Mouse (Mus musculus): ENCODE results near the gene Gm3173. TPM values are rescaled to one million over a fixed set of nuclear protein-coding genes. Genes with fewer than 3 reads are reported as not detected.
"Not testable (repeated sequence)": the region's sequence is repeated elsewhere in the genome, so short reads cannot be mapped to it uniquely, and the experiment has no call there.

The Gm3173 gene
- not detected in 2 replicates for polyA plus RNA-seq (2015; fragmentation: Nextera tagmentation; extraction: Ambion mirVana)

- H3K9me3 ChIP-seq (replicated peaks; ENCODE audit: low read length); H3K9ac ChIP-seq (ENCODE audit: low read depth, low read length); H3K27me3 ChIP-seq (ENCODE audit: insufficient read depth, low read length); H3K4me1 ChIP-seq (replicated peaks; ENCODE audit: insufficient read depth, low read length); H3K27ac ChIP-seq; H3K4me3 ChIP-seq (replicated peaks; ENCODE audit: low read depth, low read length); H3K4me2 ChIP-seq (ENCODE audit: low read length); DNase-seq (ENCODE audit: low spot score); H3K36me3 ChIP-seq (ENCODE audit: insufficient read depth, low read length); ATAC-seq (replicated peaks; ENCODE audit: low FRiP score, low read depth): not testable (repeated sequence)
These were observed at the start of gene Gm3173 for GRCm38 (mm10) chr14:4430692-4431091. Gene Gm3173 (plus strand): TSS chr14:4430992.

DNA sequence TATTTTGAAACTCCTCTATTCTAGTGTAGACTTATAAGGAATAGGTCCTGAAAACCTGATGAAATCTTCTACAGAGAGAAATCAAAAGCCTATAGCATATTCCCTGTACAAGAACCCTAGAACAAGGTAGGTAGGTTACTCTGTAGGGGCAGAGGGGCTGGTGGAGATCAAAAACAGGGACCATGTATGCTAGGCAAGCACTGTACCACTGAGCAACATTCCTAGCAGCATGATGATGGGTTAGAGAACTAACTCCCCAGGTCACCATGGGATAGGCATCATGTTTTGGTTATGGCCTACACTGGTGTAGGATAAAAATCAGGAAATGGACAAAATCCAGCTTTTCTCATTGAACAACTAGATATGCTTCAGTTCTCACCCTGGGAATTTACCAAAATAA, 45.2 kb upstream of the Gm3173 start:
- not testable (repeated sequence) for H3K27me3 ChIP-seq (ENCODE audit: insufficient read depth, low read length); H3K36me3 ChIP-seq (ENCODE audit: insufficient read depth, low read length); H3K27ac ChIP-seq; H3K4me1 ChIP-seq (replicated peaks; ENCODE audit: insufficient read depth, low read length); ATAC-seq (replicated peaks; ENCODE audit: low FRiP score, low read depth); DNase-seq (ENCODE audit: low spot score); H3K9me3 ChIP-seq (replicated peaks; ENCODE audit: low read length); H3K4me3 ChIP-seq (replicated peaks; ENCODE audit: low read depth, low read length); H3K9ac ChIP-seq (ENCODE audit: low read depth, low read length); H3K4me2 ChIP-seq (ENCODE audit: low read length)

- not testable (repeated sequence) for H3K9me3 ChIP-seq (replicated peaks; ENCODE audit: low read length); DNase-seq (ENCODE audit: low spot score); H3K27me3 ChIP-seq (ENCODE audit: insufficient read depth, low read length); H3K4me3 ChIP-seq (replicated peaks; ENCODE audit: low read depth, low read length); H3K4me1 ChIP-seq (replicated peaks; ENCODE audit: insufficient read depth, low read length); H3K4me2 ChIP-seq (ENCODE audit: low read length); H3K36me3 ChIP-seq (ENCODE audit: insufficient read depth, low read length); ATAC-seq (replicated peaks; ENCODE audit: low FRiP score, low read depth); H3K9ac ChIP-seq (ENCODE audit: low read depth, low read length); H3K27ac ChIP-seq
- WGBS = 80% methylated on average over 2 of the region's 6 CpGs
These were observed 37.8 kb upstream of the Gm3173 start for GRCm38 (mm10) chr14:4392841-4393530.

GRCm38 (mm10) chr14:4397226-4397625, 33.6 kb upstream of the Gm3173 start, which contains the start of gene Gm3159:
Gene Gm3159 (plus strand): TSS chr14:4397526.
- H3K4me3 ChIP-seq (replicated peaks; ENCODE audit: low read depth, low read length); H3K27ac ChIP-seq; H3K4me2 ChIP-seq (ENCODE audit: low read length); H3K9ac ChIP-seq (ENCODE audit: low read depth, low read length); H3K36me3 ChIP-seq (ENCODE audit: insufficient read depth, low read length); H3K4me1 ChIP-seq (replicated peaks; ENCODE audit: insufficient read depth, low read length); ATAC-seq (replicated peaks; ENCODE audit: low FRiP score, low read depth); H3K27me3 ChIP-seq (ENCODE audit: insufficient read depth, low read length); H3K9me3 ChIP-seq (replicated peaks; ENCODE audit: low read length); DNase-seq (ENCODE audit: low spot score): not testable (repeated sequence)
- 92% methylated on average over 1 of the region's 3 CpGs for WGBS

- not testable (repeated sequence) for H3K36me3 ChIP-seq (ENCODE audit: insufficient read depth, low read length); H3K4me1 ChIP-seq (replicated peaks; ENCODE audit: insufficient read depth, low read length); H3K27me3 ChIP-seq (ENCODE audit: insufficient read depth, low read length); DNase-seq (ENCODE audit: low spot score); H3K27ac ChIP-seq; H3K9me3 ChIP-seq (replicated peaks; ENCODE audit: low read length); H3K9ac ChIP-seq (ENCODE audit: low read depth, low read length); ATAC-seq (replicated peaks; ENCODE audit: low FRiP score, low read depth); H3K4me2 ChIP-seq (ENCODE audit: low read length); H3K4me3 ChIP-seq (replicated peaks; ENCODE audit: low read depth, low read length)
These were observed 32.2 kb upstream of the Gm3173 start for GRCm38 (mm10) chr14:4398624-4399023.

DNA sequence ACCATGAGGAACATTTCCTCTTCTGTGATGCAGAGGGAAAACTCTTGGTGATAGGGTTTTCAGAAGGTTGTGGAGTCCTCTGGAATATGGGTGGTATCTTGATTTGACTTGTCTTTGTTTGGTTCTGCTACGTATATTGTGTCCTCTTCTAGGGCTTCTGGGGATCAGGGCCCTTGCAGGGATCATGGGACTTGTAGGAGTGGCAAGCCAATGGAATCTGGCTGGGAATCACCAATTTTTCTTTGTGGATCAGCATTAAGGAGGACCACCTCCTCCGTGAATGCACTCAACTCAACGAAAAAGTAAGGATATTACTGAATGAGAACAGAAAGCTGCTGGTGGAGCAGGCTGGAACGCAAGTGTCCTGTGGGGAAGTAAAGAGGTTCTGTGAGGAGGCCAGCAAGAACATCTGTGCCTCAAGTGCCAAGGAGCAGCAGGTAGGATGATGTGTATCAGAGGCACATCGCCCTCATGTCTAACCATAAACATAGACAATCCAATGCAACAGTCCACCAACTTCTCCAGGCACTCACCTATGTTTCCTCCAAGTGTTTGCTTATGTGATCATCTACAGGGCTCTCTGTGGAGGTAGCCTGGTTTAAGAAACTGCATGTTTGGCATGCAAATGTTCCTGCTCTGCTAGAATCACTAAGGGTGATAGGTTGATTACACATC, 30.5 kb upstream of the Gm3173 start:
- H3K9me3 ChIP-seq (replicated peaks; ENCODE audit: low read length); H3K4me1 ChIP-seq (replicated peaks; ENCODE audit: insufficient read depth, low read length); ATAC-seq (replicated peaks; ENCODE audit: low FRiP score, low read depth); H3K27ac ChIP-seq; H3K4me2 ChIP-seq (ENCODE audit: low read length); H3K27me3 ChIP-seq (ENCODE audit: insufficient read depth, low read length); H3K9ac ChIP-seq (ENCODE audit: low read depth, low read length); H3K36me3 ChIP-seq (ENCODE audit: insufficient read depth, low read length); H3K4me3 ChIP-seq (replicated peaks; ENCODE audit: low read depth, low read length); DNase-seq (ENCODE audit: low spot score): not testable (repeated sequence)
- 85% methylated on average over 5 of the region's 5 CpGs for WGBS

DNA sequence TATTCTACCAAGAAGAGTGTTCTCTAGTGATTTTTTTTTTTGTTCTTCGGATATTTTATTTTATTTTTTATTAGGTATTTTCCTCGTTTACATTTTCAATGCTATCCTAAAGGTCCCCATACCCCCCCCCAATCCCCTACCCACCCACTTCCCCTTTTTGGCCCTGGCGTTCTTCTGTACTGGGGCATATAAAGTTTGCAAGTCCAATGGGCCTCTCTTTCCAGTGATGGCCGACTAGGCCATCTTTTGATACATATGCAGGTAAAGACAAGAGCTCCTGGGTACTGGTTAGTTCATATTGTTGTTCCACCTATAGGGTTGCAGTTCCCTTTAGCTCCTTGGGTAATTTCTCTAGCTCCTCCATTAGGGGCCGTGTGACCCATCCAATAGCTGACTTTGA, 29.5 kb upstream of the Gm3173 start:
- ATAC-seq (replicated peaks; ENCODE audit: low FRiP score, low read depth); H3K36me3 ChIP-seq (ENCODE audit: insufficient read depth, low read length); DNase-seq (ENCODE audit: low spot score); H3K4me3 ChIP-seq (replicated peaks; ENCODE audit: low read depth, low read length); H3K4me1 ChIP-seq (replicated peaks; ENCODE audit: insufficient read depth, low read length); H3K4me2 ChIP-seq (ENCODE audit: low read length); H3K9me3 ChIP-seq (replicated peaks; ENCODE audit: low read length); H3K9ac ChIP-seq (ENCODE audit: low read depth, low read length); H3K27ac ChIP-seq; H3K27me3 ChIP-seq (ENCODE audit: insufficient read depth, low read length): not testable (repeated sequence)
- 78% methylated on average over 5 of the region's 5 CpGs for whole genome bisulfite sequencing

DNA sequence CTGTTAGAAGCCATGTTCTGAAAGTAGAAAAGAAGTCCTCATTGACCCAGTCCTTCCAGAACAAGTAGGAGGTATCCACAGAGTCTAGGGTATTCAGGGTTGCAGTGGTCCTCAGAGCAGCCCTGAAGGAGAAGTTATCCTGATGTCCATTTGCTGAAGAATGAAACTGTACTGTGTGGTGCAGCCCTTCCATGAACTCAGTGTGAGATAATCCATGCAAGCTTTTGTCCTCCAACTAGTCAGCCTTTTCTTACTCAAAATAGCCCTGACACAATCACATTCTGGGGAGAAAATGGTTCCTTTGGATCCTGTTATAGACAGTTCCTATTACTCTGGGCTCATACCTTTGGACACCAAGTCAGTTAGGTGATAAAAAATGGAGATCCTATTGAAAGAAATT, 27.0 kb upstream of the Gm3173 start:
- H3K27me3 ChIP-seq (ENCODE audit: insufficient read depth, low read length); H3K4me1 ChIP-seq (replicated peaks; ENCODE audit: insufficient read depth, low read length); H3K9ac ChIP-seq (ENCODE audit: low read depth, low read length); H3K27ac ChIP-seq; DNase-seq (ENCODE audit: low spot score); ATAC-seq (replicated peaks; ENCODE audit: low FRiP score, low read depth); H3K4me3 ChIP-seq (replicated peaks; ENCODE audit: low read depth, low read length); H3K9me3 ChIP-seq (replicated peaks; ENCODE audit: low read length); H3K36me3 ChIP-seq (ENCODE audit: insufficient read depth, low read length); H3K4me2 ChIP-seq (ENCODE audit: low read length): not testable (repeated sequence)

- H3K4me2 ChIP-seq (ENCODE audit: low read length); H3K9ac ChIP-seq (ENCODE audit: low read depth, low read length); H3K9me3 ChIP-seq (replicated peaks; ENCODE audit: low read length); H3K4me1 ChIP-seq (replicated peaks; ENCODE audit: insufficient read depth, low read length); H3K27me3 ChIP-seq (ENCODE audit: insufficient read depth, low read length); H3K36me3 ChIP-seq (ENCODE audit: insufficient read depth, low read length); H3K27ac ChIP-seq; H3K4me3 ChIP-seq (replicated peaks; ENCODE audit: low read depth, low read length); ATAC-seq (replicated peaks; ENCODE audit: low FRiP score, low read depth); DNase-seq (ENCODE audit: low spot score): not testable (repeated sequence)
- 29% methylated on average over 1 of the region's 1 CpGs for WGBS
These were observed 20.9 kb upstream of the Gm3173 start for GRCm38 (mm10) chr14:4409939-4410338.
